21 mouse cellular contexts compared by ENCODE assay signal in the genomic region with DNA sequence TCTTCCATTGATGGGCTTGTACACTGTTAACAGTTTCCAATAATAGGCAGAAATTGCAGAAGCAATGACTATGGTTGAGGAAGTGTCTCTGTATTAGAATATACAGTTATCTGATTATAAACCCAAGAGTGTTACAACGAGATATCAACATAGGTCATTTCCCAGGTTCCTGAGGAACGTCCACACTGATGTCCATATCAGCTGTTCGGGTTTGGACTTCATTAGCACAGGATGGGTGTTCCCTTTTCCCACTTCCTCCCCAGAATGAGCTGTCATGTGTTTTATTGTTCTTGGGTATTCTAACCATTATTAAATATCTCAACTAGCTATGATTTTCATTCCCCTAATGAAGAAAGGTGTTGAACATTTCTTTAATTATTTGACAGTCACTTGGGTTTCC.
"Had no signal": no experiment of that assay in that cellular context is flagged by ENCODE, and none has a peak within 500 bp of the region (broad histone marks: within the 10 kb centered on the region; RNA-seq: fewer than 3 reads in every experiment).

No protein-coding gene starts in this region.

- H3K9me3 ChIP-seq: limb, embryonic 10.5 days; limb, embryonic 13.5 days; liver, embryonic 12.5 days; liver, embryonic 15.5 days; lung, embryonic 15.5 days; midbrain, embryonic 12.5 days; midbrain, embryonic 15.5 days; neural tube, embryonic 13.5 days; stomach, embryonic 15.5 days had no signal

- H3K4me1 ChIP-seq: limb, embryonic 10.5 days; limb, embryonic 13.5 days; liver, embryonic 12.5 days; liver, embryonic 15.5 days; lung, embryonic 15.5 days; midbrain, embryonic 12.5 days; midbrain, embryonic 15.5 days; neural tube, embryonic 13.5 days; stomach, embryonic 15.5 days had no signal

- H3K9ac ChIP-seq: limb, embryonic 13.5 days; liver, embryonic 12.5 days; liver, embryonic 15.5 days; lung, embryonic 15.5 days; midbrain, embryonic 12.5 days; midbrain, embryonic 15.5 days; neural tube, embryonic 13.5 days; stomach, embryonic 15.5 days had no signal

- ATAC-seq: liver, embryonic 12.5 days; midbrain, embryonic 15.5 days had no signal

- H3K27me3 ChIP-seq: limb, embryonic 13.5 days; liver, embryonic 12.5 days; liver, embryonic 15.5 days; lung, embryonic 15.5 days; midbrain, embryonic 12.5 days; midbrain, embryonic 15.5 days; neural tube, embryonic 13.5 days; stomach, embryonic 15.5 days had no signal

- H3K4me2 ChIP-seq: limb, embryonic 13.5 days; liver, embryonic 12.5 days; liver, embryonic 15.5 days; lung, embryonic 15.5 days; midbrain, embryonic 12.5 days; midbrain, embryonic 15.5 days; neural tube, embryonic 13.5 days; stomach, embryonic 15.5 days had no signal

- H3K4me3 ChIP-seq: layer of hippocampus, adult 2 months; limb, embryonic 10.5 days; limb, embryonic 13.5 days; liver, embryonic 12.5 days; liver, embryonic 15.5 days; lung, embryonic 15.5 days; midbrain, embryonic 12.5 days; midbrain, embryonic 15.5 days; myocyte; neural tube, embryonic 13.5 days; stomach, embryonic 15.5 days had no signal

- H3K27ac ChIP-seq: kidney, postnatal 0 days; layer of hippocampus, adult 2 months; limb, embryonic 10.5 days; limb, embryonic 13.5 days; liver, embryonic 12.5 days; liver, embryonic 15.5 days; lung, embryonic 15.5 days; midbrain, embryonic 12.5 days; midbrain, embryonic 15.5 days; neural tube, embryonic 13.5 days; stomach, embryonic 15.5 days had no signal

- DNase-seq: kidney, postnatal 25 days; layer of hippocampus, adult 9-11 months; liver; lung, adult 18-20 months; lung, postnatal 4 days; retina, postnatal 1 day; right cerebral cortex, postnatal 25 days; spleen, adult 18-20 months; thymus, postnatal 25 days had no signal

- H3K36me3 ChIP-seq: limb, embryonic 10.5 days; limb, embryonic 13.5 days; liver, embryonic 12.5 days; liver, embryonic 15.5 days; lung, embryonic 15.5 days; midbrain, embryonic 12.5 days; midbrain, embryonic 15.5 days; neural tube, embryonic 13.5 days; stomach, embryonic 15.5 days had no signal
